ENCODE assay signal across 8 mouse cellular contexts in genomic region chr16:16559878-16560531, GRCm38 (mm10). TPM values are rescaled to one million over a fixed set of nuclear protein-coding genes. Genes with fewer than 3 reads are reported as not detected.
DNase-seq lines count a peak whose midpoint lies in the region; ATAC-seq and TF ChIP-seq lines count a peak whose summit lies in the region.

No protein-coding gene starts in this region.

- H3K36me3 ChIP-seq in hindbrain, embryonic 12.5 days = no peaks in the 10 kb centered on the region
- H3K36me3 ChIP-seq in lung, postnatal 0 days (ENCODE audit: insufficient read depth, low read length) = no peaks in the 10 kb centered on the region

- no peak for TF ChIP-seq CTCF in cerebellum, adult 2 months (IDR thresholded peaks at IDR 0.05; ENCODE audit: borderline replicate concordance, insufficient read depth, low read depth, low read length)
- TF ChIP-seq CTCF in lung, postnatal 0 days (IDR thresholded peaks at IDR 0.05) = no peak

- ATAC-seq in frontal cortex, adult (ENCODE audit: low TSS enrichment) = peak; percentile 98
- peak; percentile 99 for ATAC-seq in hindbrain, embryonic 12.5 days (ENCODE audit: low FRiP score)
- ATAC-seq in lung, postnatal 0 days = peak; percentile 87

- peak overlapping the region; percentile 61 for H3K4me2 ChIP-seq in hindbrain, embryonic 12.5 days (replicated peaks)
- no peak overlapping the region for H3K4me2 ChIP-seq in lung, postnatal 0 days (replicated peaks; ENCODE audit: low read depth, low read length)

- peaks cover 4% of the 10 kb centered on the region; the same call in 1 of the 2 replicates for H3K4me1 ChIP-seq in cerebellum, adult 2 months (ENCODE audit: control insufficient read depth, insufficient read depth, low read length)
- peaks cover 16% of the 10 kb centered on the region for H3K4me1 ChIP-seq in hindbrain, embryonic 12.5 days
- H3K4me1 ChIP-seq in lung, postnatal 0 days (ENCODE audit: insufficient read depth, low read depth, low read length) = no peaks in the 10 kb centered on the region

- H3K9me3 ChIP-seq in hindbrain, embryonic 12.5 days (replicated peaks) = no peaks in the 10 kb centered on the region
- no peaks in the 10 kb centered on the region for H3K9me3 ChIP-seq in lung, postnatal 0 days (ENCODE audit: low read length)

- under 1% methylated on average over 9 of the region's 9 CpGs for WGBS in cerebellum, adult 2 months
- WGBS in hindbrain, embryonic 12.5 days = 5% methylated on average over 9 of the region's 9 CpGs
- 12% methylated on average over 9 of the region's 9 CpGs for WGBS in lung, postnatal 0 days

- H3K4me3 ChIP-seq in cerebellum, adult 2 months (replicated peaks; ENCODE audit: insufficient read depth, low read depth, low read length) = peak overlapping the region; percentile 62
- H3K4me3 ChIP-seq in hindbrain, embryonic 12.5 days = peak overlapping the region; percentile 50
- H3K4me3 ChIP-seq in lung, postnatal 0 days (ENCODE audit: low read depth, low read length) = no peak overlapping the region

- H3K27me3 ChIP-seq in cerebellum, adult 2 months (ENCODE audit: control insufficient read depth, insufficient read depth, low read length) = no peaks in the 10 kb centered on the region
- no peaks in the 10 kb centered on the region for H3K27me3 ChIP-seq in hindbrain, embryonic 12.5 days
- H3K27me3 ChIP-seq in lung, postnatal 0 days (replicated peaks; ENCODE audit: insufficient read depth, low read length) = no peaks in the 10 kb centered on the region

- peak; percentile 76 for DNase-seq in MN1 (ENCODE audit: low spot score)
- DNase-seq in cerebellum, adult 2 months = peak; percentile 90 to 96
- peak; percentile 93 for DNase-seq in layer of hippocampus, adult 9-11 months
- peak; percentile 72 for DNase-seq in lung, postnatal 0 days (ENCODE audit: low spot score)
- DNase-seq in right cerebral cortex, adult 2 months (ENCODE audit: low spot score in 2 of 2) = peak; percentile 90 to 91
- DNase-seq in spleen, adult 18-20 months = no peak

- peak overlapping the region; percentile 61 for H3K9ac ChIP-seq in hindbrain, embryonic 12.5 days
- H3K9ac ChIP-seq in lung, postnatal 0 days (replicated peaks; ENCODE audit: low read depth) = no peak overlapping the region

- no peak for TF ChIP-seq EP300 in lung, postnatal 0 days (IDR thresholded peaks at IDR 0.05)

- peak overlapping the region; percentile 77; the same call in 1 of the 2 replicates for H3K27ac ChIP-seq in cerebellum, adult 2 months (ENCODE audit: insufficient read depth, low read length)
- peak overlapping the region; percentile 94 for H3K27ac ChIP-seq in hindbrain, embryonic 12.5 days
- H3K27ac ChIP-seq in lung, postnatal 0 days (ENCODE audit: low read length) = no peak overlapping the region

- peak; percentile 67; the same call in 1 of the 2 replicates for TF ChIP-seq POLR2A in cerebellum, adult 2 months (IDR thresholded peaks at IDR 0.05; ENCODE audit: borderline replicate concordance, insufficient read depth, low read length)

RNA-seq across cellular contexts. Expression of gene Fgd4, which starts 40.3 kb away (rescaled TPM):
- polyA plus RNA-seq in cerebellum, adult 2 months (2012; rRNA removed) = 12.5 and 14.8 TPM in 2 replicates
- 23.6 and 24.7 TPM in 2 replicates for polyA plus RNA-seq in hindbrain, embryonic 12.5 days (2016; fragmentation: Nextera tagmentation; extraction: Ambion mirVana)
- polyA plus RNA-seq in lung, postnatal 0 days (2015; fragmentation: Nextera tagmentation; extraction: Ambion mirVana) = 4.0 and 4.6 TPM in 2 replicates

Comparison
In these comparisons a context has a peak if more than half of its experiments do, and no peak if none do; other contexts are left out.
1. DNase-seq: peak in MN1 (single experiment), cerebellum, adult 2 months (2 of 2), layer of hippocampus, adult 9-11 months (single experiment), lung, postnatal 0 days (single experiment) and right cerebral cortex, adult 2 months (2 of 2); none in spleen, adult 18-20 months (0 of 2).
2. Peak in every context shown above with its lines, with median percentiles within 50 percentile points of each other: ATAC-seq.